Mouse (Mus musculus) ES-Bruce4 (cell line): ENCODE results near the gene Cdc42bpa.

Experiments
- CTCF ChIP-seq: IDR thresholded peaks from one replicate; pipeline ENCODE4 v1.8.1; 2011; ENCODE audit warnings: low read depth, low read length
- POLR2A ChIP-seq: IDR thresholded peaks from one replicate; pipeline ENCODE4 v1.8.1; 2011; ENCODE audit warnings: low read length; ENCODE audit not compliant: insufficient read depth

GRCm38 (mm10) chr1:180191112-180191511 lies 230.8 kb downstream of the Cdc42bpa start:
- no peak for TF ChIP-seq CTCF
- no peak for TF ChIP-seq POLR2A
